Mouse (Mus musculus): ENCODE measurements around the gene Fryl. TPM values are rescaled to one million over a fixed set of nuclear protein-coding genes. Genes with fewer than 3 reads are reported as not detected.

Fryl gene
- total RNA-seq (2021): 43.0 and 55.1 TPM in 2 replicates
- long read RNA-seq, experiment 1, partial matches to known transcripts: 3 of 4 reads
- long read RNA-seq, experiment 1, other reads (novel, unspliced or antisense): 1 of 4 reads
- long read RNA-seq, experiment 2, partial matches to known transcripts: 2 of 4 reads
- long read RNA-seq, experiment 2, other reads (novel, unspliced or antisense): 2 of 4 reads

DNA sequence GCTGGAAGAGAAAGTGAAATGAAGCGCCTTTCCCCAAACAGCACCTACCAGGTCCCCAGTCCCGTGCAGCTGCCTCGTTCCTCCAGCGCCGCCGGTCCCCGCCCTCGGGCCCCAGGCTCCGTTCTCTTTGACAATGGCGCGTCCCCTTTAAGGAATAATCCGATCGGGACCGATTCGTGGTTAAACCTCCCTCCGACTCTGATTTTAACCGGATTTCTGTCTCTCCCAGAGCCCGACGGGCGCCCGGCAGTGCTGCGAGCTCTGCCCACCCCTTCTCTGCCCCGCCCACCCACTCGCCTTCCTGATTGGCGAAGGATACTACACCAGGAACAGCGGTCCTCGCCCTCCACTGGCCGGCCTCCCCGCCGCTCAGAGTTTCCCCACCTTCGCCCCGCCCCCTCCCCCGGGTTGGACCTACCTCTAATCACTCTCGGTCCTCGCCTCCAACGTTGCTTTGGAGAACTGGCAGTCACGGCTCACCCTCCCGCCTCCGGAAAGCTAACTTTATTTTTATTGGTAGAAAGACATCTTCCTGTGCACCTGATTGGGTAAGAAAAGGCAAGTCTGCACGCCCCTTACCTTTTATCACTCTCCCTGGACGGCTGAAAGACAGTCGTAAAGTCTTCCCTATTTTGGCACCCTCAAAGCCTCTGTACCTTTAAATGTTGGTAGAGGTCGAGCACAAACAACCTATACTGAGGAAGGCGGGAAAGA lies at the start of gene Fryl:
Gene Fryl, minus strand, starts transcription at position 268 of the 714 bp plus-strand sequence.
- DNase-seq: peak; percentile 99

DNA sequence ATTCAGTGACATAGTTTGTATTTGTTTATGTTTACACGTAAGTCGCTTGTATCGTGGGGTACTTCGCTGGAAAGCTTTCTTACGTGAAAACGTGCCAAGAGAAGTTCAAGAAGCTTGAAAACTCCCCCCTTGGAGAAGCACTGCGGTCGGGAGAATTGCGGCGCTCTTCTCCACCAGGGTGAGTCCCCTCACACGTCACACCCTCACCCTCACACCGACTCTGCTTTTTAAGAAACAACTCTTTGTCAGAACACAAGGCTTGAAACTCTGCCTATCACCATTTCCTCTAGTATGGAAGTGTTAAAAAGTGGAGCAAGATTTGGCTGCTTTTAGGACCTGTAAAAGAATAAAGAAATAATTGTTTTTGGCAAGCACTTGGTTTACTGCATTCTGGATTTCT lies 48.1 kb upstream of the Fryl start:
- DNase-seq: no peak

DNA sequence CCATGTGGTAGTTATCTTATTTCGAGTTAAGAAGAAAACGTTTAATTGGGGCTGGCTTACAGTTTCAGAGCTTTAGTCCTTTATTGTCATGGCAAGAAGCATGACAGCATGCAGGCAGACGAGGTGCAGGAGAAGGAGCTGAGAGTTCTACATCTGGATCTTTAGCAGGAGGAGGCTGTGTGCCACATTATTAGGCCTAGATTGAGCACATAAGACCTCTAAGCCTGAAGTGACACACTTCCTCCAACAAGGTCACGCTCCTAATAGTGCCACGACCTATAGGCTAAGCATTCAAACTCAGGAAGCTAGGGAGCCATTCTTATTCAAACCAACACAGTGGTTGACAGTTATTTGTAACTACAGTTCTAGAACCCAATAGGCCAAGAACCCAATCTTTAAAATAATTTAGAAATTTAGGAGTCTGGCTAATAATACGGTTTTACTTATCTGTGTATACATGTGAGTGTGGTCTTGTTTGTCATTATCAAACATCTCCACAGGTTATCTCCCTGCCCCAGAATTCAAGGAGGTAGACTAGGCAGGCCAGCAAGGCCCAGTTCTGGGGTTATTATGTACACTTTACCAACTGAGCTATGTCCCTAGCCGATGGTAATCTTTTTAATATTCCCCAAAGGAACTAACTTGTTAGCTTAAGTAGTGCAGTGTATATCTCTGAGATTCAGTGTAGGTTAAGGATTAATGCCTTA lies 45.3 kb upstream of the Fryl start:
- no peak for DNase-seq

DNA sequence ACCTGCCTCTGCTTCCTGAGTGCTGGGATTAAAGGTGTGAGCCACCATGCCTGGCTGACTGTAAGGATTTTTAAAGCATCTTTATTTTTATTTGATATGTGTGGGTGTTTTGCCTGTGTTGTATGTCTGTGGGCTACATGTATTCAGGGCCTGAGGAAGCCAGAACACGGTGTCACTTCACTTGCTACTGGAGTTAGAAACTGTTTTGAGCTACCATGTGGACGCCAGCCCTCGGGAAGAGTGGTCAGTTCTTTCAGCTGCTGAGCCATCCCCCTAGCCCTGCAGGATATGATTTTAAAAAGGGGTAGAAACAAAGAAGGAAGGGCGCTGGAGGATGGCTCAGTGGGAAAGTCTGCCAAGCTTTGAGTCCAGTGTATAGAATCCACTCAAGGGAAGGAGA lies 39.5 kb upstream of the Fryl start:
- no peak for DNase-seq

DNA sequence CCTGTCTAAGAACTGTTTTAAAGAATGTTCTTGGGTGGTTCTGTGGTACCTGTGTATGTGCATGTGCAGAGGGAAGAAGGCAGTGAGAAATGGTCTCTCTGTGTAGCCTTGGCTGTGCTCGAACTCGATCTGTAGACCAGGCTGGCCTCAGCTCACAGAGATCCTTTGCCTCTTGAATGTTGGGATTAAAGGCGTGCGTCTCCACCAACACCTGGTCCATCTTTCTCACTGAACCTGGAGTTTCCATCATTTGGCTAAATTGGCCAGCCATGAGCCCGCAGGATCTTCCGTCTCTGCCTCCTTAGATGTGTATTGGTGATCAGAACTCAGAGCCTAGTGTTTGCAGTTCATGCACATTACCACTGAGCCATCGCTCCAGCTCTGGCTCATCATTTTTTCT lies 38.6 kb upstream of the Fryl start:
- DNase-seq: no peak

DNA sequence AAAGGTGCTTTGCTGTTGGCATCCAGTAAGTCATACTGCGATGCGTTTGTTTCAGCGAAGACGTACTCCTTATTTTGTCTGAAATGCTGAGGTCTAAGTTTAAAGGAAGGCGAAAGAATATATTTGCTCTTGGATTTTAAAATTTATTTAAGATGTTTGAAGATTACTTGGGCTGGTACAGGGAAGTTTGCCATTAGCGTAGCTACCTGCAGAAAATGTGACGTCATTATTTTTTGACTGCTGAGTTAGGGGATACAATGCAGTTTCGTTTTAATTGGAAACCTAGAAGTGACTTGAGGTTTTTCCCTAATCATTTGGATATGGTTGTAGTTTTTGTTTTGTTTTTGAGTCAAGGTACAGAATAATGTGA lies 37.0 kb upstream of the Fryl start:
- DNase-seq: no peak

DNA sequence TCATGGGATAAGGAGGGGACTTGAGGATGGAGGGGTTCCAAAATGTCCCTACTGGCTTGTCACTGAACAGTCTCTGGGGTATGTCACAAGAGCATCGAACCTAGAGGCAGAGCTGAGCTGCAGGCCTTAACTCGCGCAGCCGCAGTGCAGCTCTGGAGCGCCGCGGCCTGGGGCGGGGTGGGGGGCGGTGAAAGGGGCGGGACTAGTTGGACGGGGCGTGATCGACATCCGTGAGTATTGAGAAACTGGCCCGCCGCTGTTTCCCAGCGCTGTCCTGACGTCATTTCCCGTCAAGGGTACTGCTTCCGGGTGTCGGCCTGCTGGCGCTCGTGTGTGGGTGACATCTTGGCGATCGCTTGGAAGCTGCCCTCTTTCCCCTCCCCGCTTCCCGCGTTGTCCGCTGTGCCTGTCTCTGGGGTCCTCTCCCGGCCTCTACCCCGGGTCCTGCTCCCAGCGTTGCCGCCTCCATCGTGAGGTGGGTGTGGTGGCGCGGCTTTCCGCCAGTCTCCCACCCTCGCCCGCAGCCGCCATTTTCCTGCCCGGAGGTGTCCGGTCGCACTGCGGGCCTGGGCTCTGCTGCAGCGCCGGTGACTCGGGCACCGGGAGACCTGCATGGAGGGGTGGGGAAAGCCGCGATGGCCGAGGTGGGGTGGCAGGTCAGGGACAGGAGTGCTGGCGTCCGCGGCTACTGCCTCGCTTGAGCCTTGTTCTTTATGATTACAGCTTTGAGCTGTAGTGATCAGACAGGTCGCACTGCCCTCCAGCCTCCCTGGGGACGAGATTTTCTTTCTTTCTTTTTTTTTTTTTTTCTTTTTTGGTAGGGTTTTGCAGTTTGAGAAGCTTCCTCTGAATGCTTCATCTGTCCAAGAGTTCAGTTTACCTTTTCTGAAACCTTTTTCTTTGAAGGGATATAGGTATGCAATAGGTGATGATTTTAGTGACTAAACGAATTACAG lies 36.4 kb upstream of the Fryl start, which contains the start of gene Ociad1:
Gene Ociad1, plus strand, starts transcription at position 283 of the 956 bp plus-strand sequence.
- DNase-seq: peak; percentile 98

DNA sequence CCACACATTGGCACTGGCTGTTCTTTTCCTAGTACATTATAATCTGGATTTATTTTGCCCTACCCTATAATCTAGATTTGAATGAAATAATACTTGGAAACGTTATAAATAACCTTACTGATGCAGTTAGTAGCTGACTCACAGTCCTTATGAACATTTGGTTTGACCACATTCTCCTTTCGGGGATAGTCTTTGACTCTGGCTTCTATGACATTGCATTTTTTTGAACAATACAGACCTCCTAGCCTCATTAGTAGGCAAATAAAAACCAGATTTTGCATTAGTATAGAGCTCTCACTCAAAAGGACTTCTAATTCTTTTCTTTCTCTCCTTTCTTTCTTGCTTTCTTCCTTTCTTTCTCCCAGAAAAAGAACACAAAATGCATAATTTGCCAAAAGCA lies 33.5 kb upstream of the Fryl start:
- no peak for DNase-seq

DNA sequence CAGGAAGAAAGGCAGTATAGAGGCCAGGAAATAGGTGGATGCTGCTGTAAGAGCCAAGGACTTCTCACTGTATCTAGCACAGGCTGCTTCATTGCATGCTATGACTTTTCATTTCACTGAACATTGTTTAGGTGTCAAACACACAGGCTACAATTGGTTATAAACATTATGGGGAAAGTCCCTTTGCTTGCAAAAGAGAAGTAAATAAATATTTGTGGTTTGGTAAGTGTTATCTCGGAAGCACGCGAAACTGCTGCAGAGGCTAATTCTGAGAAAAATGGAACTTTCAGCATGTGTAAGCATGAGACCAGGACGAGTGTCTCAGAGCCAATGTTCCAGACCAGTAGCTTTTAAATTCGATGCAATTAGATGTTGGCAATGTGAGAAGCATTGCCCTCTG lies 30.2 kb upstream of the Fryl start:
- no peak for DNase-seq

DNA sequence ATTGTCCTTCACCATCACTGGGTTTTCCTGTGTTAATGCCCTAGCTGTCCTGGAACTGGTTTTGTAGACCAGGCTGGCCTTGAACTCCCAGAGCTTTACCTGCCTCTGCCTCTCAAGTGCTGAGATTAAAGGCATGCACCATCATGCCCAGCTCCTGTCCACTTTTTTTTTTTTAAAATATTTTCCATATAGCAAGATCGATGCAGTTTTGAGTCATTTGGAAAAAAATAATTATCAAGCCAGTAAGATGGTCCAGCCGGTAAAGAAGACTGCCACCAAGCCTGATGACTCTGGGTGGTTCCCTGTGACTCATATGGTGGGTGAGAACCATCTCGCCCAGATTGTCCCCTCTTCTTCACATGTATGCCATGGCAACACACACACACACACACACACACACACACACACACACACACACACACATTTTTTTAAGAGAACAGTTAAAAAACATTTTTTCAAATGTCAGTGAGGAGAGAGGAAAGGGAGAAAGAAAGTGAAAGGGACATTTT lies 29.1 kb upstream of the Fryl start:
- no peak for DNase-seq

DNA sequence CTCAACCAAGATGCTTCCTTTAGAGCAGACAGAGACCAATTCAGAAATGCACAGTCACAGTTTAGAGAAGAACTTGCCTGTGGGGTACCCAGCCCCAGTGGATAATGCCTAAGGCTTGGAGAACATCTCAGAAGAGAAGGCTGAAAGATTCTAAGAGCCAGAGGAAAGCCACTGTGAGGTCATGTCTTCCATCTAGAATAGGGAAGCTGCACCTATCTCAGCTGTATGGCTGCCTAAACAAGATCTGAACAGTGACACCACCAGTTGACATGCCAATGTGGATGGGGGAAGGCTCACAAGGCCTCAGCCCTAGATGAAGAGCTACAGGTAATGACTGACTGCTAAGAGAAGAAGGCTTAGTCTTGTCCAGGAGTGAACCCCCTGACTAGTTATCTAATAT lies 27.6 kb upstream of the Fryl start:
- no peak for DNase-seq

DNA sequence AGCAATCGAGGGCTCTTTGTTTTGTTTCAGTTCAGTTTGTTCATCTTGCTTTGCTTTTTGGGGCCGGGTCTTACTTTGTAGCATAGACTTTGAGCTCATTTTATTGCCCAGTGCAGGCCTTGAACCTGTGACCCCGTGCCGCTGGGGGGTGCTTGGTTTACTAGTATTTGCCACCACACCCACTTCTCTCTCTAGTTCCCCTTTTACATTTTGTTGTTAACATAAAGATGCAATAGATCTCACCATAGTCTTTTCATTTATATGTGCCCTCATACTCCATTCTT lies 24.1 kb upstream of the Fryl start:
- no peak for DNase-seq

DNA sequence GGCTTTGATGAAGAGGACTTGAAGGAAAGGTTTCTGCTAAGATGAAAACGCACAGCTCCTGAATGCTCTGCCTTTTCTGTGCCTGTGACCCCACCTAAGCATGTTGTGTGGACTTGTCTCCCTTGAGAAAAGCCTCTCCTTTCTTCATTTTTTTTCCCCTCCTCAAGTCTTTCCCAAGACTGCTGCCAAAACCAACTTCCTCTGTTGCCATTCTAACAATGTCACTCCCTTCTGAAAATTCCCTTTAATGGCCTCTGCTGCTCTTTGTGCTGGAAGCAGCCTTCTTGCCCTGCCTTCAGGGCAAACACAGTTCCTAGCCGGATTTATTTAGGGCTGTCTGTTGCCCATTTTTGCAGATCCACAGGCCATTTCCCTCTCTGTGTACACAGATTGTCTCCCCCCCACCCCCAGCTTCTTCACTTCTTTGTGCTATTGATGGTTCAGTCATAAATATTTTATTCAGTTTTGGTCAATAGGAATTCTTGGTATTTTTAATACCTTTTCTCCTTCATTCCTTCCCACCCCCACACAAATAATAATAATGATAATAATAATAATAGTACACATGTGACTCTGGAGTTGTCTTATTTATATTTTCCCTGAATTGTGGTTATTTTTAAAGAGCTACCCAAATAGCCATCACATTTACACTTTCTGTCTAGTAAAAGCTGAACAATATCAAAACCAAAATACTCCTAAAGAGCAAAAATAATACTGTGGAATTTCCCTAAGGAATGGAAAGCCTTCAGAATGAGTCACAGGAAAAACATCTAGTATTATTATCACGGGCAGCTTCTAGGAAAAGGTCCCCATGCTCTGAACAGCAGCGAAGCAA lies 23.5 kb upstream of the Fryl start:
- DNase-seq: no peak

DNA sequence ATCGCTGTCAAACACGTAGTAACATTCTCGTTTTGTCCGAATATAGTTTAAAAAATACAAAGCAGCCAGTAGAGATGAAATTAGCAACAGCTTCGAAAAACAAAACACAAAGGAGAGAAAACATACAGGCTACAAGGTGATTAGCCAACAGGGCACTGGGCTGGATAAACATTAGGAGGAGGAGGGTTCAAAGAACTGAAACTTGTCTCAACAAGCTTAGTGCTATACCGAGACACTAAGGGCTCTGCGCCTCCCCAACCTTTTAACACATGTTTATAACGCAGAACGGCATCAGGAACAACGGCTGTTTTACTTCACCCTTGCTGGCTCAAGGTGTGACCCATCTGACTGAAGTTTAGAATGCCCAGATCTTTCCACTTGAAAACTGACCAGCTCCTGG lies 22.8 kb upstream of the Fryl start:
- no peak for DNase-seq

DNA sequence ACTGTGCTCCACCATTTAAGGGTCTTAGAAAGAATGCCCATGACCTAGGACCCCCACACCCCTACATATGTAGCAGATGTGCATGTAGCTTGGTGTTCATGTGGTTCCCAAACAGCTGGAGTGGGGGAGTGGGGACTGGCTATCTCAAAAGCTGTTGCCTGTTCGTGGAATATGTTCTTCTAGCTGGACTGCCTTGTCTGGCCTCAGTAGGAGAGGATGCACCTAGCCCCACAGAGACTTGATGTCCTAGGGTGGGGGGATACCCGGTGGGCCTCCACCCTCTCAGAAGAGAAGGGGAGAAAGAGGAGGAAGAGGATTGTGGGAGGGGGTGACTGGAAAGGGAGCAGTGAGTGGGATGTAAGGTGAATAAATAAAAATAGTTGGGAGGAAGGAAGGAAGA lies 18.5 kb upstream of the Fryl start:
- DNase-seq: no peak

DNA sequence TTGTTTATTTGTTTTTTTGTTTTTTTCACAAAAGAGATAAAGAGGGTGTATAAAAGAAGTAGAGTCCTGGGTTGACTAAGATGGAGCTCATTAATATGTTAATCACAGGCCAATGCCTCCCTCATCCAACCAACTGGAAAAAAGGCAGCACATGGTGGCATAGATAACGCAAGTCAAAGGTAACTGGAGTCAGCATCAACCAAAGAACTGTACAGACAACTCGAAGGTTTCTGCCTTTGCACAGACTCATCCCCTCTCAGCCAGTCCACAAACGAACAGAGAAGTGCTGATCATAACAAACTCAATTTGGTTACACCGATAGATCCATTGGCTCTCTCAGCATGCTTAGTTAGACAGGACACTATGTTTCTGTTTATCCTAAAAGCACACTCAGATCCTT lies 16.8 kb upstream of the Fryl start:
- no peak for DNase-seq

DNA sequence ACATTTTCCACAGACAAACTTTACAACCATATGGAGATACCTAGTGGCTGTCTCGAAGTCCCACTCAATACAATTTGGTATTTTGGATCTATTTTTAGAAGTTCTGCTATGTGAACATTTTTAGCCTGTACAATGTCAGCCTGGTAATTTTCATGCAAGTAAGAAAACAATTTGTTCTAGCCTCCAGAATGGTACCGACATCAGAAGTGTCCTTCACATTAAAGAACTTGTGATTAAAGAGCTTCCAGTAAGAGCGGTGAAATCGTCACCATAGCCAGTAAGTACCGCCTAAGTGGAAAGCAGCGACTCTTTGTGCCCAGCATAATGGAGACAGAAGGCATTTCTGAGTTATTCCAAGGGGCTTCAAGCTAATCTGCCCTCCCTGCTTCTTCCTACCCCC lies 14.2 kb upstream of the Fryl start:
- no peak for DNase-seq

DNA sequence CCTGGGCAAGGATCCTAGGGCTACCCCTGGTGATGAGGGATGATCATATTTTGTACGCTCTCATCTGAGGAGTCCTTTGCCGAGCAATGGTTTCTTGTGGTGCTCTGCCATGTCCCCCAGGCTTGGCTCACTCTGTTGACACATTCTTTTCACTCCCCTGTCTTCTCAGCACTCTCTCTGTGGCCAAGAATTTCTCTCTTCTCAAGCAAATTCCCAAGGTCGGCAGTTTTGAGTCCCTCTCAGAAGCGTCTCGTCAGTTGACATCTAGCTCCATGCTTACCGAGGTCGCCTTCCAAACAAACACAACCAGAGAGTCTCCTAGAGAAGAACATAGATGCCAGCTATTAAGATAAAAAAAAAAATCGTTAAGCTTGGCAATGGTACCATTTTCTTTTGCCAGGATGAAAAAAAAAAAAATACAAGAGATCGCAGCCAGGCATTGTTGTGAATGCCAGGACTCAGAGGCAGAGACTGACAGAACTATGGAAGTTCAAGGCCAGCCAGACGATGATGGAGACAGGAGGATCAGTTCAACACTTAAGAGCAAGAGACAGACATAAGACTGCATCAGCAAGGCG lies 12.3 kb upstream of the Fryl start:
- peak; percentile 20 for DNase-seq

DNA sequence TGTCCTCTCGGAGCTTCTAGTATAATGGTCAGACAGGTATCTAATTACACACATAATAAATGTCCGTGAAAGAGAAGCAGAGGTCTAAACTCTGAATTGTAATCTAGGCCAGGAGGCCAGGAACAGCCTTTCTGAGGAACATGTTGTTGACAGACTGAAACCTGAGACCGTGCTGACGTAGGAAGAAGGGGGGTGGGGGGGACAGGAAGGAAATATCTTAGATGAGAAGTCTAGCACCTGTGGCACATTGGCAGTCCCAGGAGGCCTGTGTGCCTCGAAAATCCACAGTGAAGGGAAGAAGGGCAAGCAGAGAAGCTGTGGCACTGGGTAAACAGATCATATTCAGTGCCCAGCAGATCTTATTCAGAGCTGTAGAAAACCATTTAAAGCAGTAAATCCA lies 9.0 kb upstream of the Fryl start:
- peak; percentile 15 for DNase-seq

DNA sequence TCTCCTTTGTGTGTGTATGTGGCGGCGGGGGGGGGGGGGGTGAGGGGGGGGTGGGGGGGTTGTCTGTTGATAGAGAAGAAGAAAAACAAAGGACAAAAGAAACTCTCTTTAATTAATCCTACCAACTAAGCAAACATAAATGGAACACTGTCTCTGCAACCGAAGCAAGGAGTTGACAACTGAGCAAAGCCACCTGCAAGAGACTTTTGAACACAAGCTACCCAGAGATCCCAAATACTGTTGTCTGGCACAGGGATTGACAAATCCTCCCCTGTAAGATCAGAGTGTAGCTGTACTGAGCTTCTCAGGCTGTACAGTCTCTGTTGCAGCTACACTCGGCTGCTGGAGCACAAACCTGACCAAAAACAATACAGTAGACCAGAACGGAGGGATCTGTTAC lies 7.7 kb upstream of the Fryl start:
- DNase-seq: no peak

DNA sequence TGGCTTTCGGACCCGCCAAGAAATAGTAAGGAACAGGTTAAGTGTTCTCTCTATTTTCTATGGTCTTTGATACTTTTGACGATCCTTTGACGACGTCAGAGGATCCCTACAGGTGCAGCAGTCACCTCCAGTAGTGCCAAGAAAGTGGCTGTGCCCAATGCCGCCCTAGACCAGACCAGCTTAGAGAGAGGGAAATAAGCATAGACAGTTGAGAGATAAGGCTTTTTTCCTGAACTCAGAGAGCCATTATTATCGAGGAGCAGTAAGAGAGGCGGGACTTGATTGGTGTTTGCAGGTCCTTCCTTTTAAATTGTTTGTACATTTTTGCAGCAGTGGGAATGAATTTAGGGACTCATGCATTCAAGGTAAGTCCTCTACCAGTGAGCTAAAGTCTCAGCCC lies 1.3 kb upstream of the Fryl start:
- no peak for DNase-seq
